Mouse (Mus musculus) retina, postnatal 7 days (tissue): ENCODE results near the gene Paxip1.

Experiments
- DNase-seq: peaks from one replicate; pipeline ENCODE4 v3.0.0-alpha.2; 2012; ENCODE audit warnings: low read depth, low spot score

Gene Paxip1

GRCm38 (mm10) chr5:27730666-27731065 is 60.8 kb downstream of the Paxip1 start:
- no peak for DNase-seq

- DNase-seq: no peak
Measured at GRCm38 (mm10) chr5:27724460-27724859, 67.0 kb downstream of the Paxip1 start.

DNA sequence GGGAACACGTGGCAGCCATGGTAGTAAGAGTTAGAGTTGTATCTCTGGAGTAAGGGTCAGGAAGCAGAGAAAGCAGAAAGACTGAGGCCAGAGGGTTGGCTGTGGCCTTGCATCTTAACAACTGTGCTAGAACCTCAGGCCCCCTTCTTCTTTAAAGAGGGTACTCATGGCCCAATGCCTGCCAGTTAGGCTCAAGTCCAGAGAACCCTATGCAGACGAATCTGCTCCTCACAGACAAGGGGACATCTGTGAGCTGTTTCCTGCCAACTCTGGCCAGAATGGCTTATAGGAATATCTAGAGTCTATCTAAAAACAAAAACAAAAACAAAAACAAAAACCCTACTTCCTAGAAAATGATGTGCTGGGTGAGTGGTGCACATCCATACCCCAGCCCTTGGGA is 72.2 kb downstream of the Paxip1 start:
- no peak for DNase-seq

GRCm38 (mm10) chr5:27717301-27717700 is 74.2 kb downstream of the Paxip1 start:
- DNase-seq: no peak

- DNase-seq: no peak
Measured at GRCm38 (mm10) chr5:27716026-27716425, 75.5 kb downstream of the Paxip1 start.

GRCm38 (mm10) chr5:27714356-27714755 is 77.1 kb downstream of the Paxip1 start:
- no peak for DNase-seq

DNA sequence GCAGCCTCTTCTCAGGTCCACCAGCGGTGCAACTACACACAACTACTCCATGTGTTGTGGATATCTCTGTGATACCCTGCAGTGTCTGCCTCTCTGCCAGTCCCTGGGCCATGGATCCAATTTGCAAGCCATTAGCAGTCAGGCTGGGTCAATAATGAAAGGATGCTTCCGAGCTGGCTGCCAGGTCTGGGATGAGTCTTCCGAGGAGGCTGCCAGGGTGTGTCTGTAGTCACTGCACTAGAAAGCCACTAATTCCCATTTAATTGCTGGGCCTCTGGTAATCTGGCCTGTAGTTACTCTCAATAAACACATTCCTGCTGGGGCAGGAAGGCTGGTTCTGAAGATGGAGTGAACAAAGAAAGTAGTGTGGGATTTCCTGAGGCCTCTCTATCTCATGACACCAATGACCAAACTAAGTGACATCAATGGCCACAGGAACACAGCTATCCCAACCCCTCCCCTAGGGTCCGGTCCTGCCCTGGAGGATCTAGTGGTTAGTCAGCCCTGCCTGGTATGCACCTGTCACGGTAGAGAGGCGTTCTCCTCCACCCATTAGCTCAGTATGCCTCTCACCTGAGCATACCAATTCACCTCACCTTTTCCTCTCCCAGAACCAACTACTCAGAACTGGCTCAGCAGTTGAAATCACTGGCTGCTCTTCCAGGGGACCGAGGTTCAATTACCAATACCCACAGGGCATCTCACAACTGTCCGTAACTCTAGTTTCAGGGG is 79.9 kb downstream of the Paxip1 start:
- no peak for DNase-seq

- no peak for DNase-seq
Measured at GRCm38 (mm10) chr5:27708209-27708608, 83.3 kb downstream of the Paxip1 start.

DNA sequence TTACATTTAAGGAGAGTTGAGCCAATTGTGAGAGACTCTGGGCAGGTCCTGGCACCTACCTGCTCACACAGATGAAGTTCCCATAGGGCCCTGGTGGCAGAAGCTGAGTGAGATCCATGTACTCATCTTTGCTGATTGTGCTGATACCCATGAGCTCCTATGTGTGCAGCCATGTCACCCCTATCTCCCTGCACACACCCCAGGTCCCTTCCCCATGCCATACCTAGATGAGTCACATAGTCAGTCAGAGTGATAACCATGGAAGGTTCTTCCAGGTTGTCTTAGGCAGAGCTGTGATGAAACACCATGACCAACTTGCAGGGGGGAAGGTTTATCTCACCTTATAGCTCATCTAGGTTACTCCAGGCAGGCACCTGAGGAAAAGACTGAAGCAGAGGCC is 84.2 kb downstream of the Paxip1 start:
- DNase-seq: no peak

- no peak for DNase-seq
Measured at GRCm38 (mm10) chr5:27706551-27706950, 84.9 kb downstream of the Paxip1 start.

GRCm38 (mm10) chr5:27705020-27705419 is 86.5 kb downstream of the Paxip1 start:
- DNase-seq: no peak

DNA sequence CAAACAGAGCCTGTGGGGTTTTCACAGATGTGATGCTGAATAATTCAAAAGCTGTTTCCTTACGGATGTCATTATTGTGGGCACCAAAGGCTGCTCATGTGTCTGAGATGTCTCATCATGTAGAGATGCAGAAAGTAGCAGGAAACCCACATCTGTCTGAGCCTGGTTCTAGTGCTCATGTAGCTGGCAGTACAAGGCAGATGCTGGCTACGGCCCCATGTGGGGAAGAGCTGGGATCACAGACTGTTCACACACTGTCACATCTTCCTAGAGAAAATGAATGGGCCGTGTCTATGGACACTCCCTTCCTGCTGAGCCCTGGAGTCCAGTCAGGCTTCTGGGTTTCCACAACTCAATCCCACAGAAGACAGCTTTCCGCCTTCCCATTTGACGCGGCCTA is 89.0 kb downstream of the Paxip1 start:
- DNase-seq: no peak
